Mouse (Mus musculus) G1E-ER4 (cell line): ENCODE data around the gene Atg7. TPM values are rescaled to one million over a fixed set of nuclear protein-coding genes. Genes with fewer than 3 reads are reported as not detected.

Source experiments
- GATA1 ChIP-seq: IDR thresholded peaks from one replicate; pipeline ENCODE4 v1.8.0; 2012; ENCODE audit warnings: low read length, inconsistent platforms
- polyA plus RNA-seq: library from polyadenylated mRNA; stranded (reverse); fragments of >175 nt; gene quantifications from 2 replicates; pipeline ENCODE4 v1.2.3, GENCODE M21; 2012

The Atg7 gene
- polyA plus RNA-seq, 1 experiment: 42.4 TPM

DNA sequence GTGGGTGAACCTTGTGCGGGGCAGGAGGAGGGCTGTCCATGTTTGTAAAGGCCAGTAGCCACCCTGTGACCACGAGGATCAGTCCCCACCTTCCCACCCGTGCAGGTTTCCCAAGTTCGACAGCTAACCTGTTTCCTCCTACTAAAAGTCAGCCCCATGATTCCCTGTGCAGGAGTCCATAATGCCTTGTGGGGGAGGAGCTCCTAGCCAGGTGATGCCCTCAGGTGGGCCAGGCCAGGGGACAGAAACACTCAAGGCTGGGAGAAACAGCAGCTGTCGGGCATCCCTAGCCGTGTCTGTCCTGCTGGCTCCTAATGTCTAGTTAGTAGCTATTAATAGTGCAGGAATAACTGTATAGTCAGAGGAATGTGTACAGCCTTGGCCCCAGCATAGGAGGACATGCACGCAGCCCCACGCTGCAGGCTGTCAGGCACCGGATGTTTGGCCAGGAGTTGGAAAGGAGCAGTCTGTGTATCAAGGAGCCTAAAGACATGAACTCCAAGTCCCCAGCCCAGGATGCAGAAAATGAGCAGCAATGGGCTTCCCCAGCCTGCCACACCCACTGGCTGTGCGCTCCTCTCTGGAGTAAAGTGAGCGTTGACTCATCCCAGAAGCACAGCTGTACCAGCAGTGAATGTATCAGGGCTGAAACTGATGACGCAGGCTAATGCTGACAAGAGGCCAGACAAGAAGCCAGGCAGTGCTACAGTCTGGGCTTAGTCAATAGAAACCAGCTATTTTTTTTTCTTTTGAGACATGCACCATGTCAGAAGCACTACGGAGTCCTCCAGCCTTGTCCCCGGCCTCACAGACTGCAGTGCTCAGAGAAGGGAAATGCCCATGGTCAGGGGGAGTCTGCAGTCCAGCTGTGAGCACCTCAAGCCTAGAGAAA is 218.0 kb downstream of the Atg7 start:
- TF ChIP-seq GATA1: no peak

DNA sequence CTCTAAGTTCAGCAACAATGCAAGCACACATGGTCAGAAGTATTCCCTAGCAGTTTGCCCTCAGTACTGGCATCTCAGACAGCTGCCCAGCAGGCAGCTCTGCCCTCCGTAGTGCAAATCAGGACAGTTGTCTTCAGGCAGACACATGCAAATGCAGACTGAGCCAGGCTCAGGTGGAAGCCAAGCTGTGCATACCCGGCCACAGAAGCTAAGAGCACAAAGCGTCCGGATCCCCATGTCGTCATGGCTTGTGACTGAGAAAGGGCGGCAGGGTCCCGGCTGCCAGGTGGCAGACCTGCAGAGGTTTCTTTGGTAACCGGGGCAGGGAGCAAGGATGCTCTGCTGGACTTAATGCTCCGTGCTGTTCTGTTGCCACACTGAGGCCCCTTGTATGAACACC is 218.7 kb downstream of the Atg7 start:
- no peak for TF ChIP-seq GATA1

DNA sequence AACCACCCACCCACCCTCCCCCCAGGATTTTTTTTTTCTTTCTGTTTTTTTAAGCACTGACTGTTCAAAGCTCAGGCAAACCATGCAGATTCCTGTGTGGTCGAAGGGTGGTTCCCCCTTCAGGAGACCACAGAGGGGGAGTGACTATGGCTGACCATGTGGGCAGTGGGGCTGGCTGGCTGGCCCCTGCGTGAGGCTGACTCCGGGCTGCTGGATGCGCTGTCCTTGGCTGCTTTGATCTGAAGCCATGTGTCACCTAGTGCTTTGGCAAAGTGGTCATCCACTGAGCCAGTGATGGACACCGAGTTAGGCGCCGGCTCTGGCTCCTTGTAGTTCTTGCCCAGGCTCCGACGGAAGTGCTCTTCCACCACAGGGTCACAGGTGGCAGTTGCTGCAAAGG is 219.1 kb downstream of the Atg7 start:
- TF ChIP-seq GATA1: no peak

DNA sequence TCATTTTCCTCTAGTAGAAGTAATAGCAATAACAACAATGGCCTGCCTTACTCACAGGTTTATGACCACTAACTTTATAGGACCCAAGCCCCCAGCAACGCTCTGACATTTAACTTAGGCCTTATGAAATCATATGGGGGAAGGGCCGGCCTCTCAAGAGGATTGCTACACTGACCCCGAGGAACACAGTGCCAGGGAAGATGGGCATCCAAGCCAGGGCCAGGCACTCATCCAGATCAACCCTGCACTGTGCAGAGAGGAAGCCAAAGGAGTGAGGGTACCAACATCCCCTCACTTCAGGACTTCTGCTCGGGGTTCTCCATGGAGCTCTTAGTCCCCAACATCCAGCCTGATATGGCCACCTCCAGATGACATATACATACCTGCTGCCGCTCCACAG is 220.6 kb downstream of the Atg7 start:
- no peak for TF ChIP-seq GATA1

DNA sequence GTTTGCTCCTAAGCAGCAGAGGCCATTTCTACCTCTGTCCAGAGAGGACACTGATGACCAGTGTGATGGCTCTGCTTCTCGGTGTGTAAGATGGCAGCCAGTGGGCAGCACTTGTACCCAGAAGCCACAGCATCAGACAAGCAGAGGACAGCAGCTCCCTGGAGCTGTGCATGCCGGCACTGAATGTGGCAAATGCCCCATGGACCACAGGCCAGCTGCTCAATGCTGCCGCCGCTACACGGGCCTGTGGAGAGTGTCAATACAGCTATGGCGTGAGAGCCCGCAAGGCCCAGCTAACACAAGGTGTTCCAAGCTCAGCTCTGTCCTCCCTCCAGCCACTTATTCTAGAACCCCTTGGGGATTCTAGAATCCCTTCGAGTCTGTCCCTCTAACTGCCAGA is 221.5 kb downstream of the Atg7 start:
- TF ChIP-seq GATA1: no peak

DNA sequence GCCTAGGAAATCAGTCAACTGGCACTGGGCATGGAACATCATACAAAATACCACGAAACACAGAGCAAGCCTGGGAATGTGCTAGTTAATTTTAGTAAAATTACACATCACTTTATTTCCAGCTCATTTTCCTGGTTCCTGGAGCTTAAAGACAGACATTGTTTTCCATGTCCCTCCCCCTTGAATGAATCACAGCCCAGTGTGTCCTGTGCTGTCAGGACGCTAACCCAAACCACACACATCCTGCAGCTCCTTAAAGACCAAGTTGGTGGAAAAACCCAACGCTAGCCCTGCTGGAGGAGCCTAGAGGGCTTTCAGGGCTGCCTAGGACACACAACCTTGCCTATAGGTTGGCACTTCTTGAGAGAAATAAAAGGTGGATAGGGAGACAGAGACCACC is 223.2 kb downstream of the Atg7 start:
- no peak for TF ChIP-seq GATA1

DNA sequence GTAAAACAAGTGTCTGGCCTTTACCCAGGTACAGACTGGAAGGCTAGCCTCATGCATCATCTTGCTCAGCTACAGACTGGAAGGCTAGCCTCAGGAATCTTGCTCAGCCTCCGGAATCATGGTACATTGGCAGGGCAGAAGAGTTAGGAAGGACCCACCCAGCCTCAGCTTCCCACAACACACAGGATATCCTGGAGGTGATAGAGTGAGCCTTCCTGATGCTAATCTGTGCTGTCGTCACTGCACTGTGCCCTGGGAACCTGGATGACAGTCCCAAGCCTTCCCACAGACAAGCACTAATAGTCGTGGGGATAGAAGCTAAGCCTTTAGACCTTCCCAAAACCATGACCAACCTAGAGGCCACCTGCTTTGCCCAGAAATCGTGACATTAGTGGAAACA is 223.7 kb downstream of the Atg7 start:
- no peak for TF ChIP-seq GATA1

DNA sequence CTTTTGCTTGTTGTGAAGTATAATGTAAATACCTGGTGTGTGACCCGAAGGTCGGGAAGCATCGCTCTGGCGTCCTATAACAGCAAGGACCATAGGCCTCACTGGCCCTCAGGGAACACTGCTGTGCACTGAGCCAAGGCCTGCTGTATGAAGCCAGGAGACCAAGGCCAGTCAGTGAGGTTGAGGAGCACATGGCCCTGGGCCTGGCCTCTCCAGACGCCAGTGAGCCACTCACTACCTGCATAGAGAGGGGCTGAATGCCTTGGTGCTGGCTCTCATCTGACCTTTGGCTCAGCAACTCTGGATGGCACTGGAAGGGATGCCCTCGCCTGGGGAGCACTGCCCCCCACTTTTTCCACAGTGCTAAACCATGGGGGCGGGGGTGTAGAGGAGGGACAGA is 225.8 kb downstream of the Atg7 start:
- TF ChIP-seq GATA1: no peak

DNA sequence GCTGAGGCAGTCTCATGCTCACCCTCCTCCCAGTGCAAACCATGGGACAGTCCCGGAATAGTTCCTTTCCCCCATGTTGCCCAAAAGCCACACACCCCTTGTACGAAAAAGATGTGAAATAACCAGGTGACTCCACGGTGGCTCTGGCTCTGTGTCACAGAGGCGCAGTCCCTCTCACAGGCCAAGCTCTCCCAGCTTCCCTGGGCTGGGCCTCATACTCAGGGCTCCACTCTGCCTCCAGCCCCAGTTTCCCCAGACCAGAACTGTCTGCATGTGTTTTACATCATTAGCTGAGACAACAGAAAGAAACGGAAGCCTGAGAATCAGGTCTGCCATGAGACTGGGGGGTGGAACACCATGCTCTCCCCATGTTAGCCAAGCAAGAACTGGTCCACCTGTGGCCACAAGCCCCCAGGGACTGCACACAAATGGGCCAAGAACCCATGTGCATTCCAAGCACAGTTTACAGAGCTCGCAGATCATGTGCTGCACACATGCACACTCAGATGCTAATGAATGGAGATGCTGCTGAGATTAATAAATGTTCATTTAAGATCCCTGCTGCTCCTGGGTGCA is 226.7 kb downstream of the Atg7 start:
- no peak for TF ChIP-seq GATA1

DNA sequence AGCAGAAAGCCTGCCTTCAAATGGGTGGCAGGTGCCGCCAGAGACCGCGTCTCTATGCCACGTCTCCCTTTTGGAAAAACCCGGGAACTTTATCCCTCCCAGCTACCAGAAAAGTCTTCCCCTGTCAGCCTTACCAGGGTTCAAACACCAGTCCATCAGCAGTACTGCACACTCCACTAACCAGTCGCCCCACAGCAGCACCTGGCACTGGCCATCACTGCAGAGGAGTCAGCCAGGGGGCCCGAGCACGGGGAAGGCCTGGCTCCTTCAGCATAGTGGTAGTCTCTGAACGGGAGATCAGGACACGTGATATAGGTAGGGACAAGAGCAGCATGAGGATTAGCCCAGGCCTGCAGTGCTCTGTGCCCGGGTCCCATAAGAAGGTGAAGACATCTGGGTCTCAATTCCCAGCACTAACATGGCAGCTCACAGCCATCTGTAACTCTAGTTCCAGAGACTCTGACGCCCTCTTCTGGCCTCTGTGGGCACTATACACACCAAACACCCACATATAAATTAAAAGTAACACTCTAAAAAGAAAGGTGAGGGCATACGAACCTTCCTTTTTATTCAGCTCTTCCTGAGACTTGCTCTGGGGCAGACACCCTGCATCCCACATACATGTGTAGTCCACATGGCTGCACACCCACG is 228.2 kb downstream of the Atg7 start:
- no peak for TF ChIP-seq GATA1

DNA sequence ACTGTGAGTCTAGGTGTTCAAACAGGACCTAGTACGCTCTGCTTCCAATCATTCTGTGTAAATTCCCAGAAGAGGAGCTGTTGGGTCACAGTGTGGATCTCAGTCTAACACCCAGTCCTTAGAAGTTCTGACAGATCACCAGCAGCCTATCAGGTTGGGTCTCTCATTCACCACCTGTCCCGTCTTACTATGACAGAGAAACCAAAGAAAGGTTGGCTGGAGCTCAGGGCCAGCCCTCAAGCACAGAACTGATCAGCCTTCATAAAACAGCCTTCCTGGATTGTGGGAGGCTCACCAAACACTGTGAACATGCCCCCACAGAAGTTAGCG is 230.9 kb downstream of the Atg7 start:
- TF ChIP-seq GATA1: no peak

DNA sequence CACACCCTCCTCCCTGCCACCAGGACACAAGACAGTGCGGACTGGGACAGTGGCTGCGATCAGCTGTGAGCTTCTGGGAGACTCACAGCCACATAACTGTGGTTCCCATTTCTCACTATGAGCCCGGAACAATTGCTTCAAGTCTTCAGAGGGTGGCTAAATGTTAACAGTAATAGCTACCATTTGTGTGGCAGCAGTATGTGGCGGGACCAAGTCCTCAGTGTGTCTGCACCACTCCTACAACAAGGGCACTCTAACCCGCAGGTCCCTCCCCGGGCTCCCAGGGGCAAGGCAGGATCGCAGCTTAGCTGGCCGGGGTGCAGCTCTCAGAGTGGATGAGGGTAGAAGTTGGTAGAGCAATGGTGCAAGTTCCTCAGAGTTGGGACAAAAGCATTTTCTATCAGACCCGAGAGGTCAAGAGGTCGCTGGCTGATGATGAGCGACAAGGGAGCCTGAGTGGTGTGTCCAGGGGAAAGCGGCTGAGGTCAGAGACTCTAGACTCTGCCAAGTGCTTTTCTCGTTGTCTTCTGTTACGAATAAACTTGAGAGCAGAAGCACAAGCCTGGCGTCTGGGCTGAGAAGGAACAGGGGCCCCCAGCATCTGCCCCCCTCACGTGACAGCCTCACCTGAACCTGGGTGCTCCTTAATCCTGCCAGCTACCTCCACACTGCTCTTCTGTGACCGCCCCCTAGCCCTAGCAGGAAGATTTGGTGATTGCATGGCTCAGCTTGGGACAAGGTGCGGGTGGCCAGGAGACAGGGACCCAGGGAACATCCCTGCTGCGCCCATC is 231.4 kb downstream of the Atg7 start:
- no peak for TF ChIP-seq GATA1

DNA sequence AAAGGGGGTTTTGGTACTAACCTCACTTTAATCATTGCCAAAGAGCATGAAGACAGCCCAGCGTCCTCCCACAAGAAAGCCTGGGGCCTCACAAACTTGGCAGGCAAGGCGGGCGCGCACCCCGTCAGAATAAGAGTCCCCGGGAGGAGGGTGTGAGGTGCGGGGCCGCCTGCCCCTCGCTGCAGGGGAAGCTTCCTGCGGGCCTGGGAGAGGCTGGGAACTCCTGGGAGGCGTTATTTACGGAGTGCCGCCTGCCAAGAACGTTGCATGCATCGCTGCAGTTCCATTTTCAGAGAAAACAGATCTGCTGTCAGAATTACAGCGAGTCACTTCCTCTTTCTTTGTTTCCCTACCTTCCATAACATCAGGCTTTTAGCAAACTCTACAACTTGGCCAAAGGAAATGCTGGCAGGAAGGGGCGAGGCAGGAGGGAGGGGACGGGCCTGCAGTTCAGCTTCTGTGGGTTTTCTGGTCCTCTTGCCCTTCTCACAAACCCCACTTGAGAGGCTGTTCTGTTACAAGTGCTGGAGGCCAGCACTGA is 232.2 kb downstream of the Atg7 start:
- no peak for TF ChIP-seq GATA1

DNA sequence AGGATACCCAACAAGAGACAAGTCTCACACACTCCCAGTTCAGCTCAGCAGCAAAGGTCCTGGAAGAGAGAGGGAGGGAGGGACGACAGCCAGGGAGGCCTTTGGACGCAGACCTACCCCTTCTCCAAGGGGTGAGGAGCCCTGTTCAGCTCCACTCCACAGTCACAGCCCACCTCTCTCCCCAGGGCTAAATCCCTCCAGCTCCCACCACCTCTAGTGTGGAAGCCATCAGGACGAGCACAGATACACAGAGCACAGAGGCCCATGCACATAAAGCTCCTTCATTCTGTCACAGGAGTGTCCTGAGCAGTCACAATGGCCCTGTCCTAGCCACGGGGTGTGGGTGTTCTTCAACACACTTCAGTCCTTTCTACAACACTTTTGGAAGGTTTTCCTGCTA is 233.1 kb downstream of the Atg7 start:
- no peak for TF ChIP-seq GATA1

DNA sequence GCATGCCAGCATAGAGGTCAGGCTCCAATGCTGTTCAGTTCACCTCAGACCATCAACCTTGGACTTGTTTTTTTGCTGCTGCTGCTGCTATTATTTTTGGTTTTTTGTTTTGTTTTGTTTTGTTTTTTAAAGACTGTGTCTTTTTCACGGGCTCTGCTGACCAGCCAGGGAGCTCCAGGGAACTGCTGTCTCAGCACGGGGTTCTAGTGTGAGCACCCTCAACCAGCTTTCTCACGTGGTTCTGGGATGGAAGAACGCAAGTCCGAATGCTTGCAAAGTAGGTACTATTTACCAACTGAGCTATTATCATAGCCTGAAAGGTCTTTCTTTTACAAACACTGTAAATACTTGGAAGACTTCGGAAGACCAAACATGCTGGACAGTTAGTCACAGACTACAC is 233.6 kb downstream of the Atg7 start:
- TF ChIP-seq GATA1: no peak

DNA sequence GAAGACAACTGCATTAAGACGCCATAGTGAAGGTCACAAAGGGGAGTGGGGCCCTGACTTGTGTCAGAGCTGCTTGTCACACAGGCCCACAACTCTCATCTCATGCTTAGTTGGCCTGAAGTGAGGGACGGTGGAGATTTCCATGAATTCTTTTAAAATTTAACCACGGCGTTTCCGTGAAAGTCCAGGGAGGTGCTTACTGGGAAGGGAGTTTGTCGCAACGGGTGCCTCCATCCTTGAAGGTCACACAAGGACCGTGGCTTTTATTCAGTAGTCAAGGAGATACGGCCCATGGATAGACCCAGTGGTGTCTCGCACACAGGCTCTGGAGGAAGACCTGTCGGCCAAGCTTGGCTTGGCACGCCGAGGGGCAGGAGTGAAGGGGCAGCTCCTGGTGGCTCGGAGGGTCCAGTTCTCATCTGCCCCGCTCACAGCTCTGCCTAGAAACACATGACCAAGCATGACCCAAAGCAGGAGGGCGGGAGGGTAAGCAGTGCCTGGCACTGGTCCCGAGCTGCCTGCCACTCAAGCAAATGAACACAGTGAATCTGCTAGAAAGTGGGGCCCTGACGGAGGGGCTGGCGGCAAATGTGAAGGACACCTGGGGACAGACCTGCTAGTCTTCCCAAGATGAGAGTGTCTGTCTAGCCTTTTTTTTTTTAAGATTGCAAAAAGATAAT is 236.1 kb downstream of the Atg7 start:
- no peak for TF ChIP-seq GATA1
